Mouse (Mus musculus) heart, adult 18-20 months (tissue): Measurements from ENCODE around the gene Mak. TPM values are rescaled to one million over a fixed set of nuclear protein-coding genes. Genes with fewer than 3 reads are reported as not detected.

Source experiments
- DNase-seq, 2 experiments: peaks; one replicate each; pipeline ENCODE4 v3.0.0; 2021 to 2022; ENCODE audit warnings: mixed read lengths in 1 of 2
- long read RNA-seq, 2 experiments: library from polyadenylated mRNA; stranded (forward); transcript quantifications; one replicate each; pipeline ENCODE4 v2.0.0; 2021
- total RNA-seq, 2 experiments: library from RNA; stranded (reverse); gene quantifications; 2 replicates each; pipeline ENCODE4 v1.2.3; 2021

Mak gene
- total RNA-seq: under 1 TPM in 1 of 2 experiments, not detected in 1; 0.31 TPM
- long read RNA-seq, experiment 1: 0 reads
- long read RNA-seq, experiment 2, partial matches to known transcripts: 0 of 1 reads
- long read RNA-seq, experiment 2, other reads (novel, unspliced or antisense): 1 of 1 reads

- peak; percentile 5 to 23 for DNase-seq
These were observed at the start of gene Mak for GRCm38 (mm10) chr13:41079421-41079780. Gene Mak (minus strand): TSS chr13:41079706.

DNA sequence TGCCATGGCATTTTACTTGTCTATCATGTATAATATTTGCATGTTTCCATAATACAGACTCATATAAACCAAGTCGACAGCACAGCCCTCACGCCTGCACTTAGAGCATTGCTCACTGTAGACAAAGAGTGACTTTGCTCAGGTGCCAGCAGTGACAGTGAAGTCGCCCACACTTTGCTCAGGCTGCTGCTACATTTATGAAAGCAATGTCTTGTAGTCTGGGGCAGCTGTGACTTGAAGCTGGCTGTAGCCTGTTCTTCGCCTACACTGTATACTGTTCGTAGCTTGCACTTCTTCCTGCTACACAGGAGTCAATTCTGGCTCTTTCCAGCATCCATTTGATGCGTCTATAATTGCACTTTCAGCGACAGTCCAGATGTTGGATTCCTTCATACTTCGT is 49.6 kb upstream of the Mak start:
- DNase-seq: no peak

- no peak for DNase-seq
These were observed 48.8 kb upstream of the Mak start for GRCm38 (mm10) chr13:41128326-41128725.

GRCm38 (mm10) chr13:41123666-41124225 is 44.2 kb upstream of the Mak start:
- no peak for DNase-seq

DNA sequence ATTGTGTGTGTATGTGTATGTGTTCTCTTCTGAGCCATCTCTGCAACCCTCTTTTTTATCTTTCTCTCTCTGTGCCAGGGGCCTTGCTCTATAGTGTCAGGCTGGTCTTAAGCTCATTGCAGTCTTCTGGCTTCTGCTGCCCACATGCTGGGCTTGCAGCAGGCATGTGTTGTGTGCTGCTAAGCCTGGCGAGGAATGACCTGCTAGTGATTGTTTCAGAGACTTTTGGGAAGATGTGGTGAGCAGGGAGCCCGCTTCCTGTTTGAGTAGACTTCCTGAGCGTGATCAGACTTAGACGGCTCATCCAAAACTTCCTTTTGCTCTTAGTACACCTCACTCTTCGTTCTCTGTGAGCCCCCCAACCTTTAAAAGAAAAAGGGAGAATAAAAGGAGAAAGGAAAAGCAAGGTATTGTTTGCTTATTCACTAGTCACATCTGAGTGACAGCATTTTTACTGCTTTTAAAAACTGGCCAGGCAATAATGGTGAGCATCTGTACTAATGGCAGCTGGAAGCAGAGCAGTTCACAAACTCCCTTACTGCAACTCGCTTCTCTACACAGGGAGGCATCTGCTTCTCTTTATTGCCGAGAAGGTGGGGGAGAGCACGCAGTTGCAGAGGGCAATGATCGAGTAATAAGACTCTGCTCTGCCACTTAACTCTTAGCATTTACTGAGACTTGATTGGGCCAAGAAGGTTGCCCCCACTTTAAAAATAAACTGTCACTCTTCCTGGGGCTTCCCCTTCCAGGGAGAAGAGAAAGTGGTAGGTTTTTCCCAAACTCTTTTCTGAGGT is 39.8 kb upstream of the Mak start:
- DNase-seq: no peak

- DNase-seq: no peak
These were observed 34.4 kb upstream of the Mak start, which contains the start of gene Sycp2l for GRCm38 (mm10) chr13:41113940-41114339. Gene Sycp2l (plus strand): TSS chr13:41114307.

- DNase-seq: no peak
These were observed 31.4 kb upstream of the Mak start, which contains the start of gene Gcm2 for GRCm38 (mm10) chr13:41110935-41111334. Gene Gcm2 (minus strand): TSS chr13:41111035.

GRCm38 (mm10) chr13:41105541-41105940 is 26.0 kb upstream of the Mak start:
- DNase-seq: no peak

DNA sequence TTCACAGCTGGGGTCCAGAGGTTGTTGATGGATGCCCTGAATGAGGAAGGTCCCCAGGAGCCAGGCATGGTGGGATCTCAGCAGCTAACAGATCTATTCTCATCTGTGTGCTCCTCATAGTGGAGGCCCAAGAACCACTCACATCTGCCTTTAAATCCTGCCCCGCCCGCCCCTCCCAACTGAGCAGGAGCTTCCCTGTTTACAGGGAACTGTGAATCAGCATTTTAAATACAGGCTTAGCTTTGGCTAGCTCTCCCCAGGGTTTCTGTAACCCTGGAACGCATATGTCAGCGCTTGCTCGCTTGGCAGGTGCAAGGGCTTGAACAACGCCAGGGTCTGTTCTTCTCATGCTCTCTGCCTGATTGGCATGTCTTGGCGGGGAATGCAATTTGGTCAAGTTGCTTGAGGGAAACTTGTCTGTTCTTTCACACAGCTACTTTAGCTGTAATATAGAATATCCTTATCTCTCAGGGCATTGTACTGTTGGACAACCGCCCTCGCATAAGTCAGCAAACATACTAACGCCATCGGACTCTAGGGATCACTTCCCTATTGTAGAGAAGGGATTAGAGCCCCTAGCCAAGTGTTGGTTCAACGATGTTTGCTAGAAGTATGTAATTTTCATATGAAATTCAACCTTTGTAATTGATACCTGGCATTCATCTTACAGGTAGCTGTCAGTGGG is 24.5 kb upstream of the Mak start:
- no peak for DNase-seq

GRCm38 (mm10) chr13:41100031-41100430 is 20.5 kb upstream of the Mak start:
- no peak for DNase-seq

- DNase-seq: peak in 1 of 2 experiments; percentile 8
These were observed 18.8 kb upstream of the Mak start for GRCm38 (mm10) chr13:41098325-41098724.

GRCm38 (mm10) chr13:41097324-41098058 is 18.0 kb upstream of the Mak start:
- peak; percentile 34 to 53 for DNase-seq

DNA sequence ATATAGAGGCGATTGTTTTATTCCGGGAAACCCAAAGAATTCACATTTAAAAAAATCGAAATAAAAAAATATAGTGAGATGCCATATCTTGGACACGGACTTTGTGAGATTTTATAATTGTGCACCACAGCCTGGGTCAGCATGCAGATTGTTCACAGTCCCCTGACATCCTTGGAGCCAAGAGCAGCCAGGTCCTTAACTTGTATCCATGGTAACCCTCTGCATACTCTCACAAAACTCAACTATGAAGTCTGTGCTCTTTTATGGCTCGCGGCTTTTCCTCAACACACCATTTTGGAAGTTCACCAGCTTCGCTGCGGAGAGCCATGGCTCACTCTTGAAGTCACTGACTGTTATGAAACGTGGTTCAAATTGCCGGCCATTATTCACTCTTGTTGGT is 14.7 kb upstream of the Mak start:
- no peak for DNase-seq

GRCm38 (mm10) chr13:41091271-41091670 is 11.8 kb upstream of the Mak start:
- DNase-seq: no peak

DNA sequence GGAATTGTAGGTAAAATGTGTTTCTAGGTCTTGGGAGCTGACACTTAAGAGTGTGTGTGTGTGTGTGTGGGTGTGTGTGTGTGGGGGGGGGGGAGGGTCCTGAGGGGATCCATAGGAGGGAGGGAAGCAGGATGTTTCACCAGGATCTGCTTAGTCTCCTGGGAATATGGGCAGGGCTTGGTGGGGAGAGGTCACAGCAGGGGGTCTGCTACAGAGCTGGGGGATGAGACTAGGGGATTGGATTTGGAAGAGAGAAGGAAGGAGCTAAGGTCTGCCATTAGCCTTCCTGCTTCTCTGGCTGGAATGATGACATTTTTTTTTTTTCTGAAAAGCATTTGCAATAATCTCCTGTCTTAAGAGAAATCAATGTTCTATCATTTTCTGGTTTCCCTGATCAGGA is 9.2 kb upstream of the Mak start:
- no peak for DNase-seq

GRCm38 (mm10) chr13:41085140-41085539 is 5.6 kb upstream of the Mak start:
- no peak for DNase-seq

GRCm38 (mm10) chr13:41084521-41084920 is 5.0 kb upstream of the Mak start:
- no peak for DNase-seq

DNA sequence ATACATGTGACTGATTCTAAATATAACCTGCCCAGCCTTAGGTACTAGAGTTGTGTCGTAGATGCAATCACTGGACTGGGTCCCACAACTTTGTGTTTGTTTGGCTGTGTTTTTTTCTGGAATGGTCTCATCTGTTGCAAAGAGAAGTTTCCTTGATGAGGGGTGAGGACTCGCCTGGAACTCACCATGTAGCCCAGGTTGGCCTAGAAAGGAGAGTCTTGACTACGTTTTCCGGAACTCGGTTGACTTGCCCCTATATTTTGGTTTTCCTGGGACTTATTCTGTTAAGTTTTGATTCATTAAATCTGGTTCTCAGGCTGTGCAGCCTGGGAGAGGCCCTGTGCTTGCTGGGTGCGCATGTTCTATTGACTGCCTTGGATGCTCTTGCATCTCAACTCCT is 1.2 kb upstream of the Mak start:
- no peak for DNase-seq

GRCm38 (mm10) chr13:41079859-41080258 is 353 bp upstream of the Mak start:
- no peak for DNase-seq

DNA sequence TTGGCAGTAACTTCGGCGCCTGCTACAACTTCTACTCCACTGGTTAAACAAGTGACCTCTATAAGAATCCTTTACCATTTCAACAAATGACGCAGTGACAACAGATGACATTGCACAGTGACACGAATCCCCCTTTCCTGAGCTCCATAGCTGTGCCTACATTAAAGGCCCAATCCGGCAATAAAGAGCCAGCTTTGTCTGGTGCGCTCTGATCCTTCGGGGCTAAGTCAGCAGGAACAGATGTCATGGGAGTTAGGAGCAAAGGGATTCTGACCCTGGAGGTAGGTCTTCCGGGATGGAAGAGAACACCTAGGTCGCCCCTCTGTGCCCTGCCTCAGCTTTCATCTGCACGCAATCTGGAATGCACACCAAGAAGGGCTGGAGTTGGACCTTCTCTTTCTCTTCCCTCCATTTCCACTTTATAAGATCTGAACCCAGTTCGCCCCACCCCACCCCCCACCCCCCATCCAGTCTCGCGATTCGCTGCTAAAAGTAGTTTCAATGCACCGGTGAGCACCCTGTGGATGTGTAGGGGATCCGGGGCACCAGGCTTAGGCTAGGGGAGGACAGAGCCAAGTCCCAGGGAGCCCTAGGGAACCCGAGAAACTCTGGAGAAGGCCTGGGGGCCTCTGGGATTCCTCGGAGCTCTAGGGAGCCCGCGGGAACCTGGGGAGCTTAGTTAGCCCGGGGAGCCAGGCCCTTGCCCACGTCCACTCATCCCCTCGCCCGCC is 651 bp downstream of the Mak start:
- no peak for DNase-seq

- no peak for DNase-seq
These were observed 1.6 kb downstream of the Mak start for GRCm38 (mm10) chr13:41077921-41078320.

DNA sequence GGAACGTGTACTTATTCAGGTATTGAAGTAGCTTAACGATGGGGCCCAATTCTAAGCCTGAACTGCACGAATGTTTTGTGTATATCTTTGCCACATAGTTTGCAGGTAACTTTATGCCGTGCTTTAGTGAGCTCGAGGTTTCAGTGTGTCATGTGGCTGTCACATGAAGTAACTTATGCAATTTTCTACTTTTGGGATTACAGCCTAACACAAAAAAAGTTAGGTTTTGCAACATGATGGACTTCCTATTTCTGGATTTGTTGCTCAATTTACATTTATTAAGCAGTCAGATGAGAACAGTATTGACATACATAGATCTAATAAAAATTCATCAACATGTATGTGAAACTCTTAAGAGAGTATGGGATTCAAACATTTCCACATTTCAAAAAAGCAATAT is 5.7 kb downstream of the Mak start:
- no peak for DNase-seq
